Mouse (Mus musculus) intestine, embryonic 14.5 days (tissue): ENCODE measurements around the gene Urm1. TPM values are rescaled to one million over a fixed set of nuclear protein-coding genes. Genes with fewer than 3 reads are reported as not detected.
A peak's percentile ranks its signal among the peaks of the same experiment; 100 is the strongest.
"Not testable (repeated sequence)": the region's sequence is repeated elsewhere in the genome, so short reads cannot be mapped to it uniquely, and the experiment has no call there.

Experiments
- ATAC-seq: fragments of 200-750 bp; cut with Nextera tagmentation; replicated peaks from 2 replicates; pipeline ENCODE4 v1.8.0; 2017; ENCODE audit warnings: low read depth, moderate number of reproducible peaks, moderate TSS enrichment, moderate library complexity; ENCODE audit not compliant: low FRiP score, low TSS enrichment
- DNase-seq: peaks from one replicate; pipeline ENCODE4 v3.0.0-alpha.2; 2018; ENCODE audit warnings: low spot score
- H3K27ac ChIP-seq: fragments of 300-500 bp; sonication (generic); 2 replicates; pipeline ENCODE4 v1.5.1; 2014; ENCODE audit warnings: low read depth, mild to moderate bottlenecking, control low read depth
- H3K27me3 ChIP-seq: fragments of 300-500 bp; sonication (generic); replicated peaks from 2 replicates; pipeline ENCODE4 v1.6.1; 2014; ENCODE audit warnings: low read length, control low read depth; ENCODE audit not compliant: control insufficient read depth, insufficient read depth
- H3K36me3 ChIP-seq: fragments of 300-500 bp; sonication (generic); 2 replicates; pipeline ENCODE4 v1.6.1; 2014; ENCODE audit warnings: low read length, control low read depth; ENCODE audit not compliant: control insufficient read depth, insufficient read depth
- H3K4me1 ChIP-seq: fragments of 300-500 bp; sonication (generic); replicated peaks from 2 replicates; pipeline ENCODE4 v1.6.1; 2014; ENCODE audit warnings: low read length, control low read depth, mixed read lengths; ENCODE audit not compliant: control insufficient read depth, insufficient read depth
- H3K4me2 ChIP-seq: fragments of 300-500 bp; sonication (generic); 2 replicates; pipeline ENCODE4 v1.6.1; 2014; ENCODE audit warnings: low read length
- H3K4me3 ChIP-seq: fragments of 300-500 bp; sonication (generic); 2 replicates; pipeline ENCODE4 v1.5.1; 2014; ENCODE audit warnings: low read depth, low read length, control low read depth, mixed read lengths
- H3K9ac ChIP-seq: fragments of 300-500 bp; sonication (generic); 2 replicates; pipeline ENCODE4 v1.6.1; 2014; ENCODE audit warnings: mild to moderate bottlenecking, low read length
- H3K9me3 ChIP-seq: fragments of 300-500 bp; sonication (generic); 2 replicates; pipeline ENCODE4 v1.6.1; 2016; ENCODE audit warnings: low read length, control low read depth; ENCODE audit not compliant: control insufficient read depth
- WGBS: fragments of 180-500 bp; shearing (Covaris S2); extraction: QIAGEN DNeasy Blood & Tissue Kit; methylation state at CpG from one replicate; pipeline ENCODE4 v1.1.7; 2014; 5-methylcytosine and 5-hydroxymethylcytosine counted together
- microRNA-seq: library from miRNA; unstranded; fragments of <30 nt; microRNA quantifications from one replicate; pipeline ENCODE4, GENCODE M21; 2016
- polyA plus RNA-seq: library from polyadenylated mRNA; unstranded; fragments of >200 nt; fragmentation: Nextera tagmentation; extraction: Ambion mirVana; gene quantifications from 2 replicates; pipeline ENCODE4 v1.2.1, GENCODE M21; 2014

Gene Urm1
- polyA plus RNA-seq, 1 experiment from 2014 or later, result 26.9 TPM

- H3K4me2 ChIP-seq, ATAC-seq, H3K4me3 ChIP-seq, H3K36me3 ChIP-seq, H3K9ac ChIP-seq, DNase-seq, H3K27me3 ChIP-seq, H3K27ac ChIP-seq, H3K9me3 ChIP-seq: not testable (repeated sequence)
- peaks cover 15% of the 10 kb centered on the region for H3K4me1 ChIP-seq
- 76% methylated on average over 9 of the region's 9 CpGs for WGBS
Measured at GRCm38 (mm10) chr2:29886659-29887292, 66.9 kb downstream of the Urm1 start.

- ATAC-seq (peak; percentile 87), DNase-seq (peak; percentile 100)
- Histone ChIP-seq H3K4me2 (peak within 1 kb of the TSS; percentile 90), H3K9me3 (no peaks in the 10 kb centered on the region), H3K9ac (peak within 1 kb of the TSS; percentile 79), H3K36me3 (peaks cover 26% of the 10 kb centered on the region), H3K27ac (peak within 1 kb of the TSS; percentile 82), H3K4me1 (peaks cover 15% of the 10 kb centered on the region), H3K27me3 (no peaks in the 10 kb centered on the region), H3K4me3 (peak within 1 kb of the TSS; percentile 80)
- WGBS, result under 1% methylated on average over 60 of the region's 70 CpGs
Measured at GRCm38 (mm10) chr2:29889066-29889944, 69.4 kb downstream of the Urm1 start, which contains the start of gene Odf2. Gene Odf2 (plus strand): TSS chr2:29889221.

DNA sequence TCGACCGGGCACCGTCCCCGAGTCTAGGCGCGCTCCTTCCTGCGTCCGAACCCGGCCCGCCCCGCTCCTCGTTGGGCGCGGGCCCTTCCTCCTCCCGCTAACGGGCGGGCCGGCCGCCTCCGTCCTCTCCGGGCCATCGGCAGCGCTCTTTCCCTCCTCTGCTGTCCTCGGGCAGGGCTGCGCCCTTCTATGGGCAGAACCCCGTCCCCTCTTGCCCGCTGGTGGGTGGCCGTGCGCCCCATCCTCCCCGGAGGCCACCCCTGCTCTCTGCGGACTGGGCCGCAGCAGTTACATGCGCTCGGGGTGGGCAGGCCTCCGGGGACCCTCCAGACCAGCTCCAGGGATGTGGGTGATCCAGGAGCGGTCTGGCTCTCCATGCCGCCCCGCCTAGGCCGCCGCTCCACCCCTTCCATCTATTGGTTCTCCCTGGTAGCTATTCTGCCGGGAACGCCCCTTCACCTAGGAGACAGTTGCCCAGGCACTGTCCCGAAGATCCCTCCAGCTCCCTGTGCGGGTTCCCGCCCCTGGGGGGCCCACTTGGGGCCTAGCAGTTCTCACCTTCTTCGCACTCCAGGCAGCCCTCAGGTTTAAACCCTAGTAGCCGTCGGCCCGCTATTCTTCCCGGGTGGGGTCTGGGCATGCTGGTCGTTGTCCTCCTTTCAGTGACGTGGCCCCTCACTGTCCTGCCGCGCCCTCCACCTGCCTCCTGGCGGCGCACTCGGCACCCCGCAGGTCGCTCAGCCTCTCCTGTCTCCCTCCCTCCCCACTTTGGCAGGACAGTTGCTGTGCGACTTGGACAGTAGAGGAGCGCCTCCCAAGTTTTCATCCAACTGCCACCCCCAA is 70.3 kb downstream of the Urm1 start:
- Histone ChIP-seq H3K36me3 (peaks cover 35% of the 10 kb centered on the region), H3K9ac (peak overlapping the region; percentile 79), H3K4me1 (peaks cover 15% of the 10 kb centered on the region), H3K9me3 (no peaks in the 10 kb centered on the region), H3K27me3 (no peaks in the 10 kb centered on the region), H3K4me2 (peak overlapping the region; percentile 90), H3K4me3 (peak overlapping the region; percentile 80), H3K27ac (peak overlapping the region; percentile 82)
- WGBS, result under 1% methylated on average over 58 of the region's 61 CpGs
- DNase-seq (peak; percentile 91), ATAC-seq (peak; percentile 93)

GRCm38 (mm10) chr2:29891773-29892172 is 71.9 kb downstream of the Urm1 start:
- no peak overlapping the region for H3K27ac ChIP-seq

More at GRCm38 (mm10) chr2:29891773-29892172, 71.9 kb downstream of the Urm1 start:
- Histone ChIP-seq H3K27me3 (no peaks in the 10 kb centered on the region), H3K4me2 (no peak overlapping the region), H3K9ac (no peak overlapping the region), H3K9me3 (no peaks in the 10 kb centered on the region), H3K4me3 (no peak overlapping the region), H3K36me3 (peaks cover 50% of the 10 kb centered on the region), H3K4me1 (peaks cover 15% of the 10 kb centered on the region)
- DNase-seq, result no peak
- 91% methylated on average over 6 of the region's 6 CpGs for WGBS
- ATAC-seq, result no peak

Small RNA genes lying within 50 kb of the gene (microRNA-seq; reads per million reads assigned to microRNA genes)
- gene Mir219a-2 (not detected), gene Mir219b (not detected)

Other genes with a start within 250 kb of the Urm1 start
- 15.1 and 15.7 TPM in 2 replicates for gene Rapgef1, start 200.4 kb upstream of the Urm1 start, polyA plus RNA-seq
- gene Gm13420, start 68.4 kb upstream of the Urm1 start, polyA plus RNA-seq, result 0.82 and 1.1 TPM in 2 replicates
- gene Gm13547, start 60.8 kb upstream of the Urm1 start, polyA plus RNA-seq, result not detected in 2 replicates
- gene Coq4, start 32.6 kb upstream of the Urm1 start, polyA plus RNA-seq, result 48.3 and 50.0 TPM in 2 replicates
- 33.3 and 34.6 TPM in 2 replicates for gene Trub2, start 31.6 kb upstream of the Urm1 start, polyA plus RNA-seq
- 16.0 and 16.2 TPM in 2 replicates for gene Slc27a4, start 17.4 kb upstream of the Urm1 start, polyA plus RNA-seq
- 20.2 and 22.4 TPM in 2 replicates for gene Cercam, start 49.1 kb downstream of the Urm1 start, polyA plus RNA-seq
- 50.0 and 64.3 TPM in 2 replicates for gene Odf2, start 69.1 kb downstream of the Urm1 start, polyA plus RNA-seq
- gene Gle1, start 115.4 kb downstream of the Urm1 start, polyA plus RNA-seq, result 52.4 and 57.6 TPM in 2 replicates
- 131 and 141 TPM in 2 replicates for gene Sptan1, start 145.5 kb downstream of the Urm1 start, polyA plus RNA-seq
- gene Wdr34, start 228.8 kb downstream of the Urm1 start, polyA plus RNA-seq, result 28.7 and 30.3 TPM in 2 replicates
- gene Set, start 237.3 kb downstream of the Urm1 start, polyA plus RNA-seq, result 557 and 562 TPM in 2 replicates